Mouse (Mus musculus) MEL (cell line): ENCODE data around the gene Ktn1. TPM values are rescaled to one million over a fixed set of nuclear protein-coding genes. Genes with fewer than 3 reads are reported as not detected.

Experiments used
- DNase-seq: peaks from one replicate; pipeline ENCODE4 v3.0.0; 2011; ENCODE audit warnings: low read depth, low spot score
- H3K27ac ChIP-seq: 2 replicates; pipeline ENCODE4 v1.5.1; 2012; ENCODE audit warnings: low read depth, mild to moderate bottlenecking, control low read depth, low read length, moderate library complexity; ENCODE audit not compliant: control insufficient read depth
- H3K27me3 ChIP-seq, 2 experiments: fragments of 150-350 bp in 1 of 2; sonication (generic) in 1 of 2; 2 replicates each; pipeline ENCODE4 v1.6.1; 2012; ENCODE audit warnings: low read length in 2 of 2, mild to moderate bottlenecking in 2 of 2, improper control_type of control experiment in 1 of 2, moderate library complexity in 1 of 2; ENCODE audit not compliant: insufficient read depth in 2 of 2, control insufficient read depth in 1 of 2
- H3K36me3 ChIP-seq, 2 experiments: 2 replicates each; pipeline ENCODE4 v1.6.1; 2012 to 2014; ENCODE audit warnings: low read length in 2 of 2, improper control_type of control experiment in 1 of 2, inconsistent platforms in 1 of 2, mild to moderate bottlenecking in 1 of 2; ENCODE audit not compliant: insufficient read depth in 2 of 2, control insufficient read depth in 1 of 2
- H3K4me1 ChIP-seq, 2 experiments: fragments of 150-350 bp in 1 of 2; sonication (generic) in 1 of 2; 2 replicates each; pipeline ENCODE4 v1.6.1; 2012; ENCODE audit warnings: low read length in 2 of 2, improper control_type of control experiment in 1 of 2, mild to moderate bottlenecking in 1 of 2; ENCODE audit not compliant: insufficient read depth in 2 of 2, control insufficient read depth in 1 of 2
- H3K4me3 ChIP-seq, 2 experiments: fragments of 150-350 bp in 1 of 2; sonication (generic) in 1 of 2; 2 replicates each; pipeline ENCODE4 v1.5.1; 2012; ENCODE audit warnings: low read depth in 2 of 2, low read length in 2 of 2, mild to moderate bottlenecking in 2 of 2, moderate library complexity in 2 of 2, control low read depth in 1 of 2, improper control_type of control experiment in 1 of 2; ENCODE audit not compliant: control insufficient read depth in 1 of 2, insufficient read depth in 1 of 2
- H3K79me2 ChIP-seq: 2 replicates; pipeline ENCODE4 v1.6.1; 2012; ENCODE audit warnings: mild to moderate bottlenecking, low read length, moderate library complexity; ENCODE audit not compliant: control insufficient read depth, poor library complexity, insufficient read depth
- H3K9ac ChIP-seq: 2 replicates; pipeline ENCODE4 v1.6.1; 2012; ENCODE audit warnings: low read depth, mild to moderate bottlenecking, control low read depth, low read length, moderate library complexity; ENCODE audit not compliant: control insufficient read depth, poor library complexity, severe bottlenecking
- H3K9me3 ChIP-seq: fragments of 150-350 bp; sonication (generic); replicated peaks from 2 replicates; pipeline ENCODE4 v1.6.1; 2012; ENCODE audit warnings: mild to moderate bottlenecking, low read length, improper control_type of control experiment, moderate library complexity; ENCODE audit not compliant: insufficient read depth
- CHD1 ChIP-seq: IDR thresholded peaks from 2 replicates; pipeline ENCODE4 v1.6.1; 2012; ENCODE audit warnings: low read depth, mild to moderate bottlenecking, inconsistent platforms, low read length, improper control_type of control experiment
- CTCF ChIP-seq, 3 experiments: IDR thresholded peaks in 2 of 3; conservative IDR thresholded peaks in 1 of 3; 2 replicates each; pipeline ENCODE4 v1.5.1; 2011 to 2012; ENCODE audit warnings: low read length in 3 of 3, low read depth in 2 of 3, mild to moderate bottlenecking in 2 of 3, improper control_type of control experiment in 1 of 3, inconsistent platforms in 1 of 3, mixed read lengths in 1 of 3, moderate library complexity in 1 of 3; ENCODE audit not compliant: control insufficient read depth in 1 of 3, insufficient read depth in 1 of 3, poor library complexity in 1 of 3, severe bottlenecking in 1 of 3
- EP300 ChIP-seq, 2 experiments: IDR thresholded peaks; 2 replicates each; pipeline ENCODE4 v1.6.1; 2011; ENCODE audit warnings: improper control_type of control experiment in 2 of 2, low read length in 2 of 2, low read depth in 1 of 2, mild to moderate bottlenecking in 1 of 2
- GABPA ChIP-seq: IDR thresholded peaks from 2 replicates; pipeline ENCODE4 v1.6.1; 2012; ENCODE audit warnings: low read depth, mild to moderate bottlenecking, inconsistent platforms, low read length, improper control_type of control experiment, moderate library complexity
- MAFK ChIP-seq: IDR thresholded peaks from 2 replicates; pipeline ENCODE4 v1.6.1; 2011; ENCODE audit warnings: low read depth, mild to moderate bottlenecking, low read length, improper control_type of control experiment, borderline replicate concordance
- MEF2A ChIP-seq: IDR thresholded peaks from 2 replicates; pipeline ENCODE4 v1.6.1; 2014; ENCODE audit warnings: low read depth, mild to moderate bottlenecking, inconsistent platforms, low read length, improper control_type of control experiment; ENCODE audit not compliant: poor library complexity, insufficient replicate concordance, severe bottlenecking; ENCODE audit errors: extremely low read depth
- MXI1 ChIP-seq: IDR thresholded peaks from 2 replicates; pipeline ENCODE4 v1.6.1; 2011; ENCODE audit warnings: mild to moderate bottlenecking, low read depth, low read length, improper control_type of control experiment
- MYB ChIP-seq: IDR thresholded peaks from 2 replicates; pipeline ENCODE4 v1.6.1; 2011; ENCODE audit warnings: mild to moderate bottlenecking, low read depth, low read length, improper control_type of control experiment
- NRF1 ChIP-seq: IDR thresholded peaks from 2 replicates; pipeline ENCODE4 v1.6.1; 2014; ENCODE audit warnings: low read depth, mild to moderate bottlenecking, inconsistent platforms, low read length, improper control_type of control experiment, moderate library complexity; ENCODE audit not compliant: poor library complexity, insufficient read depth, severe bottlenecking
- POLR2A ChIP-seq, 2 experiments: IDR thresholded peaks; 2 replicates each; pipeline ENCODE4 v1.6.1; 2011 to 2012; ENCODE audit warnings: low read length in 2 of 2, mild to moderate bottlenecking in 2 of 2, control low read depth in 1 of 2, improper control_type of control experiment in 1 of 2, low read depth in 1 of 2, moderate library complexity in 1 of 2; ENCODE audit not compliant: control insufficient read depth in 1 of 2, insufficient read depth in 1 of 2, poor library complexity in 1 of 2
- RAD21 ChIP-seq: IDR thresholded peaks from 2 replicates; pipeline ENCODE4 v1.6.1; 2011; ENCODE audit warnings: mild to moderate bottlenecking, low read depth, low read length, improper control_type of control experiment
- RCOR1 ChIP-seq: IDR thresholded peaks from 2 replicates; pipeline ENCODE4 v1.6.1; 2012; ENCODE audit warnings: low read depth, mild to moderate bottlenecking, inconsistent platforms, low read length, improper control_type of control experiment
- SIN3A ChIP-seq: IDR thresholded peaks from 2 replicates; pipeline ENCODE4 v1.6.1; 2012; ENCODE audit warnings: low read length, improper control_type of control experiment, inconsistent platforms
- SMC3 ChIP-seq: IDR thresholded peaks from 2 replicates; pipeline ENCODE4 v1.6.1; 2011; ENCODE audit warnings: low read depth, low read length, improper control_type of control experiment
- TAL1 ChIP-seq: IDR thresholded peaks from 2 replicates; pipeline ENCODE4 v1.6.1; 2012; ENCODE audit warnings: mild to moderate bottlenecking, inconsistent platforms, low read length, moderate library complexity, mixed read lengths
- polyA plus RNA-seq, 2 experiments: library from polyadenylated mRNA; stranded (reverse) in 1 of 2; unstranded in 1 of 2; fragments of >175 nt in 1 of 2; fragments of >200 nt in 1 of 2; gene quantifications; 2 replicates each; pipeline versions ENCODE4 v1.2.1 to v1.2.4; 2012; ENCODE audit warnings: low replicate concordance in 2 of 2, low read depth in 1 of 2; ENCODE audit not compliant: insufficient read length in 2 of 2, insufficient read depth in 1 of 2, missing spikeins in 1 of 2
- total RNA-seq: library from RNA; depleted of rRNA; stranded (reverse); fragments of 300-350 nt; gene quantifications from 2 replicates; pipeline ENCODE4 v1.2.3, GENCODE M21; 2012

Ktn1 gene
- total and polyA plus RNA-seq, 3 experiments, result 27.0 to 168 (median 40.3) TPM

GRCm38 (mm10) chr14:47709546-47709945, 61.3 kb downstream of the Ktn1 start:
- no peaks in the 10 kb centered on the region for H3K27me3 ChIP-seq
- no peak for DNase-seq
- H3K79me2 ChIP-seq, result no peaks in the 10 kb centered on the region
- no peak overlapping the region for H3K9ac ChIP-seq
- no peak overlapping the region for H3K27ac ChIP-seq
- H3K4me3 ChIP-seq, result no peak overlapping the region
- peaks cover 0 to 15% of the 10 kb centered on the region in 2 experiments; a peak in 2 of 4 replicates for H3K36me3 ChIP-seq
- TF ChIP-seq GABPA (no peak), EP300 (IDR thresholded peaks at IDR 0.05; ENCODE audit: low read depth in 1 of 2, low read length in 2 of 2) (no peak), SIN3A (no peak), MEF2A (no peak)
- H3K4me1 ChIP-seq, result no peaks in the 10 kb centered on the region
- no peaks in the 10 kb centered on the region for H3K9me3 ChIP-seq

- Histone ChIP-seq H3K27ac (no peak overlapping the region), H3K36me3 (peaks cover 0 to 19% of the 10 kb centered on the region in 2 experiments; a peak in 2 of 4 replicates), H3K27me3 (no peaks in the 10 kb centered on the region), H3K79me2 (no peaks in the 10 kb centered on the region), H3K9me3 (no peaks in the 10 kb centered on the region), H3K4me3 (no peak overlapping the region), H3K4me1 (no peaks in the 10 kb centered on the region), H3K9ac (no peak overlapping the region)
- DNase-seq, result no peak
- no peak for TF ChIP-seq RAD21
- TF ChIP-seq MXI1, result no peak
- no peak for TF ChIP-seq CTCF (IDR thresholded peaks at IDR 0.05 in 2 of 3, conservative IDR thresholded peaks at IDR 0.05 in 1 of 3; ENCODE audit: control insufficient read depth in 1 of 3, insufficient read depth in 1 of 3, low read depth in 2 of 3, low read length in 3 of 3, poor library complexity in 1 of 3, severe bottlenecking in 1 of 3)
- no peak for TF ChIP-seq RCOR1
- TF ChIP-seq MYB, result no peak
- TF ChIP-seq TAL1, result no peak
- TF ChIP-seq POLR2A (IDR thresholded peaks at IDR 0.05; ENCODE audit: control insufficient read depth in 1 of 2, insufficient read depth in 1 of 2, low read depth in 1 of 2, low read length in 2 of 2, poor library complexity in 1 of 2), result no peak
- TF ChIP-seq SMC3, result no peak
- no peak for TF ChIP-seq NRF1
- no peak for TF ChIP-seq MAFK
- no peak for TF ChIP-seq CHD1
- no peak for TF ChIP-seq MEF2A
Observed at GRCm38 (mm10) chr14:47715771-47716170, 67.5 kb downstream of the Ktn1 start.
